ENCODE assay signal across 9 mouse cellular contexts in the genomic region with DNA sequence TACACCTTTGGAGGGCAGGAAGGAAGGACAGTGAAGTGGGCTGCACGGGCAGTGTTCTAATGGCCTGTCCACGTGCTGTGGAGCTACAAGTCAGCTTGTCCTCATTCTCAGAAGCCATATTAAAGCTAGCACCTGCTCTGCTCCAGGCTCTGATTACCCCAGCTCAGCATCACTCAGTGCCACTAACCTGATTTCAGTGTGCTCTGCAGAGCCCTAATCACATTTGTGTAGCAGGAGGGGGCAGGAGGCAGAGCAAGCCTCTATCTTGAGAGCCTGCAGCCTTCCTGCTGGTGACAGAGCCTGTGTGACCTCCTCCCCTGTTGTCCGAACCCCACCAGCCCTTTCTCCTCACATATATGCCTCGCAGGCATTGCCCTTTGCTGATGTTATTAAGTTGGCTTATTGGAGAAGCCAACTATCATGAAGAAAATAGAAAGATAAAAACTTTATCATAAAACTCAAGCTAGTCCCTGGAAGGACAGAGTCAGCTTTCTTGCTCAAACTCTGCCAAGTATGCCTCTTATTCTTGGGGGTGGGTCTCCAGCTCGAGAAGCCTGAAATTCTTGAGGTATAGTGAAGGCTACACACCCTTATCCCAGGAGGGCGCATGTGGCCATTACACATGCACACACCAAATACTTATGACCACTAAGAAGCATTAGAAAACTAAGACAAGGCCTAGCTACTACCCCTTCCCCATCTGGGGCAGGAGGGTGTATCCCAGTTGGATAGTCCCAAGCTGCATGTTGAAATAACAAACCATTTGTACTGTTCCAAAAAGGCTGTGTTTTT. TPM values are rescaled to one million over a fixed set of nuclear protein-coding genes. Genes with fewer than 3 reads are reported as not detected.
DNase-seq lines count a peak whose midpoint lies in the region; ATAC-seq and TF ChIP-seq lines count a peak whose summit lies in the region.
"Had no signal": no experiment of that assay in that cellular context is flagged by ENCODE, and none has a peak within 500 bp of the region (broad histone marks: within the 10 kb centered on the region; RNA-seq: fewer than 3 reads in every experiment).

No protein-coding gene starts in this region.

- H3K4me1 ChIP-seq in liver, embryonic 12.5 days: peaks cover 21% of the 10 kb centered on the region
- no peaks in the 10 kb centered on the region for H3K4me1 ChIP-seq in liver, postnatal 0 days (ENCODE audit: insufficient read depth)
- no peaks in the 10 kb centered on the region; the same call in 1 of the 2 replicates for H3K4me1 ChIP-seq in hindbrain, postnatal 0 days (ENCODE audit: insufficient read depth, low read length)

- no peak for TF ChIP-seq CTCF in liver, postnatal 0 days (IDR thresholded peaks at IDR 0.05; ENCODE audit: low read depth)
- no peak for TF ChIP-seq CTCF in hindbrain, postnatal 0 days (IDR thresholded peaks at IDR 0.05; ENCODE audit: low read depth)

- DNase-seq in cerebellum, adult 9-10 months: peak; percentile 18
- no peak for DNase-seq in cerebellum, adult 8-10 months
- DNase-seq in liver, postnatal 0 days: no peak
- no peak for DNase-seq in hindbrain, postnatal 0 days (ENCODE audit: low spot score)
- peak; percentile 79 for DNase-seq in skeletal muscle tissue, adult 2 months (ENCODE audit: low read depth, low spot score)
- no peak for DNase-seq in thymus, postnatal 0 days (ENCODE audit: low spot score)
- no peak for DNase-seq in layer of hippocampus, postnatal 25 days (ENCODE audit: extremely low spot score in 1 of 2, low spot score in 1 of 2)

- H3K4me2 ChIP-seq in liver, embryonic 12.5 days: no peak overlapping the region
- H3K4me2 ChIP-seq in liver, postnatal 0 days (ENCODE audit: low read depth, low read length): no peak overlapping the region
- no peak overlapping the region for H3K4me2 ChIP-seq in hindbrain, postnatal 0 days (ENCODE audit: low read depth, low read length)

- H3K4me3 ChIP-seq in liver, embryonic 12.5 days: no peak overlapping the region
- no peak overlapping the region for H3K4me3 ChIP-seq in liver, postnatal 0 days (ENCODE audit: low read depth, low read length)
- no peak overlapping the region for H3K4me3 ChIP-seq in hindbrain, postnatal 0 days (ENCODE audit: low read length)

- 0 out of 2 replicates have a peak overlapping the region, but pooled peaks have one; percentile 22 for H3K27ac ChIP-seq in liver, embryonic 12.5 days
- no peak overlapping the region for H3K27ac ChIP-seq in liver, postnatal 0 days (ENCODE audit: low read depth)
- no peak overlapping the region; the same call in 1 of the 2 replicates for H3K27ac ChIP-seq in hindbrain, postnatal 0 days

- no peak for TF ChIP-seq EP300 in liver, postnatal 0 days (IDR thresholded peaks at IDR 0.05; ENCODE audit: low read depth)

- no peaks in the 10 kb centered on the region for H3K27me3 ChIP-seq in liver, embryonic 12.5 days (replicated peaks)
- H3K27me3 ChIP-seq in liver, postnatal 0 days (ENCODE audit: insufficient read depth, low read length): no peaks in the 10 kb centered on the region
- no peaks in the 10 kb centered on the region for H3K27me3 ChIP-seq in hindbrain, postnatal 0 days (ENCODE audit: insufficient read depth, low read length)

- ATAC-seq in liver, embryonic 12.5 days: peak; percentile 53
- no peak for ATAC-seq in liver, postnatal 0 days
- peak; percentile 53 for ATAC-seq in hindbrain, postnatal 0 days

- 52% methylated on average over 6 of the region's 6 CpGs for WGBS in liver, embryonic 12.5 days (ENCODE audit: insufficient replicate concordance)
- WGBS in liver, postnatal 0 days (ENCODE audit: insufficient replicate concordance): 59% methylated on average over 6 of the region's 6 CpGs
- 64% methylated on average over 6 of the region's 6 CpGs for WGBS in hindbrain, postnatal 0 days

- no peaks in the 10 kb centered on the region for H3K36me3 ChIP-seq in liver, embryonic 12.5 days
- no peaks in the 10 kb centered on the region for H3K36me3 ChIP-seq in liver, postnatal 0 days (replicated peaks; ENCODE audit: insufficient read depth, low read length)
- no peaks in the 10 kb centered on the region for H3K36me3 ChIP-seq in hindbrain, postnatal 0 days (ENCODE audit: insufficient read depth, low read length)

- no peaks in the 10 kb centered on the region for H3K9me3 ChIP-seq in liver, embryonic 12.5 days (replicated peaks)
- H3K9me3 ChIP-seq in liver, postnatal 0 days (ENCODE audit: low read length): no peaks in the 10 kb centered on the region
- no peaks in the 10 kb centered on the region for H3K9me3 ChIP-seq in hindbrain, postnatal 0 days (ENCODE audit: low read length)

- H3K9ac ChIP-seq in liver, embryonic 12.5 days: no peak overlapping the region
- H3K9ac ChIP-seq in liver, postnatal 0 days (replicated peaks): no peak overlapping the region
- no peak overlapping the region for H3K9ac ChIP-seq in hindbrain, postnatal 0 days (replicated peaks; ENCODE audit: low read length)

RNA-seq across cellular contexts. Expression of a gene that starts 41.9 kb away (rescaled TPM):
- polyA plus RNA-seq in liver, embryonic 12.5 days (2016; fragmentation: Nextera tagmentation; extraction: Ambion mirVana): 126 and 130 TPM in 2 replicates
- 26.1 and 31.2 TPM in 2 replicates for polyA plus RNA-seq in liver, postnatal 0 days (2015; fragmentation: Nextera tagmentation; extraction: Ambion mirVana)
- total RNA-seq in hindbrain, postnatal 0 days (2014; rRNA removed): 10.7 and 11.3 TPM in 2 replicates
- 7.0 and 8.8 TPM in 2 replicates for polyA plus RNA-seq in hindbrain, postnatal 0 days (2015; fragmentation: Nextera tagmentation; extraction: Ambion mirVana)
- polyA plus RNA-seq in thymus, postnatal 0 days (2015; fragmentation: Nextera tagmentation; extraction: Ambion mirVana): 62.4 and 65.6 TPM in 2 replicates
- 1 to 10 TPM; 1.1 to 2.6 TPM for total RNA-seq in layer of hippocampus, postnatal 25 days (2021)

RNA-seq across cellular contexts. Expression of a gene that starts 47.3 kb away (rescaled TPM):
- 9.3 and 10.4 TPM in 2 replicates for polyA plus RNA-seq in liver, embryonic 12.5 days (2016; fragmentation: Nextera tagmentation; extraction: Ambion mirVana)
- polyA plus RNA-seq in liver, postnatal 0 days (2015; fragmentation: Nextera tagmentation; extraction: Ambion mirVana): 17.5 and 19.5 TPM in 2 replicates
- total RNA-seq in hindbrain, postnatal 0 days (2014; rRNA removed): 11.4 and 13.7 TPM in 2 replicates
- 15.4 and 20.5 TPM in 2 replicates for polyA plus RNA-seq in hindbrain, postnatal 0 days (2015; fragmentation: Nextera tagmentation; extraction: Ambion mirVana)
- 4.9 and 7.8 TPM in 2 replicates for polyA plus RNA-seq in thymus, postnatal 0 days (2015; fragmentation: Nextera tagmentation; extraction: Ambion mirVana)
- 10 to 100 TPM; 11.8 to 12.2 TPM for total RNA-seq in layer of hippocampus, postnatal 25 days (2021)
- total RNA-seq: hematopoietic stem cell, adult 5-6 weeks had no signal

Comparison
In these comparisons a context has a peak if more than half of its experiments do, and no peak if none do; other contexts are left out.
1. DNase-seq: peak in cerebellum, adult 9-10 months (single experiment) and skeletal muscle tissue, adult 2 months (single experiment); none in cerebellum, adult 8-10 months (single experiment), liver, postnatal 0 days (single experiment), hindbrain, postnatal 0 days (single experiment), thymus, postnatal 0 days (single experiment) and layer of hippocampus, postnatal 25 days (0 of 2).